Mouse (Mus musculus) stomach, postnatal 0 days (tissue): ENCODE results near the gene Nfia. TPM values are rescaled to one million over a fixed set of nuclear protein-coding genes. Genes with fewer than 3 reads are reported as not detected.

Experiments
- ATAC-seq: fragments of 200-750 bp; cut with Nextera tagmentation; 2 replicates; pipeline ENCODE4 v1.8.0; 2017; ENCODE audit not compliant: low FRiP score, low TSS enrichment
- DNase-seq: peaks from one replicate; pipeline ENCODE4 v3.0.0-alpha.2; 2016; ENCODE audit warnings: low spot score
- H3K27ac ChIP-seq: fragments of 300-500 bp; sonication (generic); replicated peaks from 2 replicates; pipeline ENCODE4 v1.5.1; 2014; ENCODE audit warnings: mild to moderate bottlenecking, control low read depth
- H3K27me3 ChIP-seq: fragments of 300-500 bp; sonication (generic); 2 replicates; pipeline ENCODE4 v1.6.1; 2014; ENCODE audit warnings: low read length; ENCODE audit not compliant: control insufficient read depth, insufficient read depth
- H3K36me3 ChIP-seq: fragments of 300-500 bp; sonication (generic); 2 replicates; pipeline ENCODE4 v1.6.1; 2014; ENCODE audit warnings: low read length, mixed read lengths; ENCODE audit not compliant: control insufficient read depth, insufficient read depth
- H3K4me1 ChIP-seq: fragments of 300-500 bp; sonication (generic); replicated peaks from 2 replicates; pipeline ENCODE4 v1.6.1; 2014; ENCODE audit warnings: antibody characterized with exemption; ENCODE audit not compliant: control insufficient read depth, insufficient read depth
- H3K4me2 ChIP-seq: fragments of 300-500 bp; sonication (generic); replicated peaks from 2 replicates; pipeline ENCODE4 v1.6.1; 2014; ENCODE audit warnings: low read depth, mild to moderate bottlenecking, control low read depth, moderate library complexity
- H3K4me3 ChIP-seq: fragments of 300-500 bp; sonication (generic); 2 replicates; pipeline ENCODE4 v1.5.1; 2014; ENCODE audit warnings: low read depth, low read length, control low read depth
- H3K9ac ChIP-seq: fragments of 300-500 bp; sonication (generic); 2 replicates; pipeline ENCODE4 v1.6.1; 2014; ENCODE audit warnings: mild to moderate bottlenecking, low read length, control low read depth, mixed read lengths
- H3K9me3 ChIP-seq: fragments of 300-500 bp; sonication (generic); 2 replicates; pipeline ENCODE4 v1.6.1; 2016; ENCODE audit warnings: low read length; ENCODE audit not compliant: control insufficient read depth
- CTCF ChIP-seq: IDR thresholded peaks from 2 replicates; pipeline ENCODE4 v1.5.1; 2016; ENCODE audit warnings: antibody characterized with exemption, low read depth, mild to moderate bottlenecking, moderate library complexity
- EP300 ChIP-seq: optimal IDR thresholded peaks from 2 replicates; pipeline ENCODE3; 2016; ENCODE audit warnings: antibody characterized with exemption
- WGBS: fragments of 180-500 bp; shearing (Covaris S2); extraction: QIAGEN DNeasy Blood & Tissue Kit; methylation state at CpG from one replicate; pipeline ENCODE4 v1.1.7; 2014; 5-methylcytosine and 5-hydroxymethylcytosine counted together
- polyA plus RNA-seq: library from polyadenylated mRNA; unstranded; fragments of >200 nt; fragmentation: Nextera tagmentation; extraction: Ambion mirVana; gene quantifications from 2 replicates; pipeline ENCODE4 v1.2.1, GENCODE M21; 2015

The Nfia gene
- polyA plus RNA-seq, 1 experiment from 2014 or later = 26.0 TPM

- 75% methylated on average over 8 of the region's 8 CpGs for WGBS
- Histone ChIP-seq H3K4me1 (no peaks in the 10 kb centered on the region), H3K36me3 (no peaks in the 10 kb centered on the region), H3K27me3 (no peaks in the 10 kb centered on the region), H3K9me3 (no peaks in the 10 kb centered on the region), H3K4me2 (no peak overlapping the region), H3K4me3 (no peak overlapping the region), H3K9ac (no peak overlapping the region), H3K27ac (no peak overlapping the region)
- TF ChIP-seq CTCF = no peak
- TF ChIP-seq EP300 = no peak
- ATAC-seq = no peak
- no peak for DNase-seq
These were observed 88.3 kb downstream of the Nfia start for GRCm38 (mm10) chr4:97860791-97861344.

- no peak for ATAC-seq
These were observed 89.8 kb downstream of the Nfia start for GRCm38 (mm10) chr4:97862379-97862778.

GRCm38 (mm10) chr4:97864276-97864675, 91.7 kb downstream of the Nfia start:
- Histone ChIP-seq H3K4me2 (no peak overlapping the region), H3K27me3 (no peaks in the 10 kb centered on the region), H3K4me3 (no peak overlapping the region), H3K9me3 (no peaks in the 10 kb centered on the region), H3K4me1 (no peaks in the 10 kb centered on the region; the same call in 1 of the 2 replicates), H3K36me3 (no peaks in the 10 kb centered on the region), H3K27ac (no peak overlapping the region), H3K9ac (no peak overlapping the region)
- DNase-seq (no peak), ATAC-seq (no peak)
- TF ChIP-seq CTCF = no peak
- no peak for TF ChIP-seq EP300
- WGBS = 88% methylated on average over 2 of the region's 2 CpGs

More at GRCm38 (mm10) chr4:97862379-97862778, 89.8 kb downstream of the Nfia start:
- Histone ChIP-seq H3K27me3 (no peaks in the 10 kb centered on the region), H3K36me3 (no peaks in the 10 kb centered on the region), H3K9me3 (no peaks in the 10 kb centered on the region), H3K4me2 (no peak overlapping the region), H3K27ac (no peak overlapping the region), H3K4me1 (no peaks in the 10 kb centered on the region), H3K9ac (no peak overlapping the region), H3K4me3 (no peak overlapping the region)
- no peak for TF ChIP-seq CTCF
- TF ChIP-seq EP300 = no peak
- DNase-seq = no peak
- 84% methylated on average over 6 of the region's 6 CpGs for WGBS

- no peak overlapping the region for H3K4me2 ChIP-seq
- ATAC-seq (no peak), DNase-seq (no peak)
- 89% methylated on average over 3 of the region's 3 CpGs for WGBS
- H3K36me3 ChIP-seq = no peaks in the 10 kb centered on the region
- no peaks in the 10 kb centered on the region; the same call in 1 of the 2 replicates for H3K4me1 ChIP-seq
- H3K4me3 ChIP-seq = no peak overlapping the region
- no peak overlapping the region for H3K27ac ChIP-seq
- no peaks in the 10 kb centered on the region for H3K9me3 ChIP-seq
- TF ChIP-seq CTCF (no peak), EP300 (no peak)
- H3K27me3 ChIP-seq = no peaks in the 10 kb centered on the region
- no peak overlapping the region for H3K9ac ChIP-seq
These were observed 92.9 kb downstream of the Nfia start for GRCm38 (mm10) chr4:97865410-97865953.

- Histone ChIP-seq H3K27me3 (no peaks in the 10 kb centered on the region), H3K36me3 (no peaks in the 10 kb centered on the region), H3K27ac (no peak overlapping the region), H3K4me2 (no peak overlapping the region), H3K9ac (no peak overlapping the region), H3K9me3 (no peaks in the 10 kb centered on the region), H3K4me1 (no peaks in the 10 kb centered on the region; the same call in 1 of the 2 replicates), H3K4me3 (no peak overlapping the region)
- DNase-seq = no peak
- no peak for ATAC-seq
- WGBS = 65% methylated on average over 5 of the region's 5 CpGs
- TF ChIP-seq EP300 (no peak), CTCF (no peak)
These were observed 93.9 kb downstream of the Nfia start for GRCm38 (mm10) chr4:97866463-97866862.

GRCm38 (mm10) chr4:97868307-97868937, 95.9 kb downstream of the Nfia start:
- peak overlapping the region; percentile 48 for H3K9ac ChIP-seq
- H3K4me2 ChIP-seq = peak overlapping the region; percentile 52
- H3K4me1 ChIP-seq = peaks cover 2% of the 10 kb centered on the region; the same call in 1 of the 2 replicates
- H3K9me3 ChIP-seq = no peaks in the 10 kb centered on the region
- TF ChIP-seq EP300 (no peak), CTCF (no peak)
- ATAC-seq = peak; percentile 40; the same call in 1 of the 2 replicates
- H3K36me3 ChIP-seq = no peaks in the 10 kb centered on the region
- peak overlapping the region; percentile 96 for H3K27ac ChIP-seq
- no peaks in the 10 kb centered on the region for H3K27me3 ChIP-seq
- no peak for DNase-seq
- H3K4me3 ChIP-seq = peak overlapping the region; percentile 27
- 30% methylated on average over 10 of the region's 10 CpGs for WGBS
